Mouse (Mus musculus): ENCODE measurements around the gene Trim65.
"Not testable (repeated sequence)": the region's sequence is repeated elsewhere in the genome, so short reads cannot be mapped to it uniquely, and the experiment has no call there.

Gene Trim65

DNA sequence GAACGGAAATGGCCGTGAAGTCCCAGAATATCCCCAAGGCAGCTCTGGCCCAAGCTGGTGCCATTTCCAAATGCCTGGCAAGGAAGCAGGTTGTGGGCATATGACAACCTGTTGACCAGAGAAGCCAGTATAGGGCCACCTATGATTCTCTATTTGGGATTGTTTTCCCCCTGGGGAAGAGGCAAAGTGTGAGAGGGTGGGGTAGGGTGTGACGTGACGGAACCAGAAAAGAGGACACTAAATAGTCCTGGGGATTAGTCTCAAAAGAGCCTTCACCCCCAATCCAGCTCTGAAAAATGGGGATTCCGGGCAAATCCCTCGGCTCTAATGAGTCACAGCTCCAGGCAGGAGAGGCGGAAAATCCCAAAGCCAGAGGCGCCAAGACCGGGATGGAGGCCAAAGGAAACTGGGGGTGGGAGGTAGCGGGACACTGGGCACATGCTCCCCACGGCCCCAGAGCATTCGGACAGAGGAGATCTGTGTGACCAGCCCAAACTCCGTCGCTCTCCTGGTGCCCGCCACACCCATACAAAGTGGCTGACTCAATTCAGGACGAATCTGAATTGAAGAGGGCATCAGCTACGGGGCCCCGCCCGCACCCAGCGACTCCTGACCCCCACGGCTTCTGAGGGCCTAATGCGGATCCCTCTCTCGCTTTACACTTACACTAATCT is 22.3 kb downstream of the Trim65 start:
- DNase-seq: peak; percentile 77 to 82

DNA sequence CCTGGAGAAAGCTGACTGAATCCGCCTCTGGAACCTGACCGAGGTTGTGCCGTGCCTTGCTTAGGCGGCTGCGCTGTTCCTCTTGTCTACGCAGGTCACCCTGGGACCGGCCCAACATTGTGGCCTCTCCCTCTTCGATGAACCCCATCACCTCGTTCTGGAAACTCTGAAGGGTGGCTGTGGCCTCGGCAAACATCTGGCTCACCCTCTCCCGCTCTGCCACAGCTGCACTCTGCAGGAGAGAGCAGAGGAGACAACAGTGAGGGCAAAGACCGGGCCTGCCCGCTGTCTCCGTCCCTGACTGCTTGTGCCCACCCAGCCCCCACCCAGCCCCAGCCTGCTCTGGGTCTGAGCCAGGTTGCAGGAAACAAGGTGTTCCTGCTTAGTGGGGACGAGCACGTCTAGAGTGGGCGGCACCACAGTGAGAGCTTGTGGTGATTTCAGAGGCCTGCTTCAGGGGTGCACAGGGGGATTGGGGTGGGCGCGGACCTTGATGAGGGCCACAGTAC is 23.1 kb downstream of the Trim65 start:
- DNase-seq: peak; percentile 51 to 77

DNA sequence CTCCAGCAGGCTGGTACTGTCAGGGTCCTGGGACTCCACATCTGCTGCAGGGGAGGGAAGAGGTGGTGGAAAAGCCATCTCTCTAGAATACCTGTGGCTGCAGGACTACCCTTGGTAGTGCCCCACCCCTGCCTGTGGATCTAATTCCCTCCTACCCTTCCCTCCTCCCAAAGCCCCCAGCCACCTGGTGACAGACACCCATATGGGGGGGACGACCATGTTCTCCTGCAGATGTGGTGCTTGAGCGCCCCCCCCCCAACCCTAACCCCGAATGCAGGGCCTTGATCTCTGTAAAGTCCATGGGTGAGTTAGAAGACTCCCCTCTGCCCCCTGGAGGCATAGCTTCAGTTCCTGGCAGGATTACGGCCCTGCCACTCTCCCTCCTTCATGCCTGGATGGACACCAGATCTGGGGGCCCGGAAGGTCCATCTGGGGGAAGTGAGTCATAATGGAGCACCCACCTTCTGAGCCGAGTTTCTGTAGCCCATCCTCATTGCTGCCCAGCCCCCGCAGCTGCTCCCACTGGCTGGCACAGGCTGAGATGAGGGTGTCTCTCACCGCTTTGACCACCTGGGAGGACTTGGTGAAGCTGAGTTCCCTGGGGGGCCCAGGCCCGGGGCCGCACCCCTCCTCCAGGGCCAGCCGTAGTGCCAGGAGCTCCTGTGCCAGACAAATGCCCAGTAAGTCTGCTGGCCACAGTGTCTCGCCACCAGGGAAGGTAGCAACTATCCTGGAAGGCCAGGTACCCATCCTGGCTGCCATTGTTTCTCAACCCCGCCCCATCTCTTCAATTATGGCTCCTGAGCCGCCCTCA is 23.8 kb downstream of the Trim65 start:
- DNase-seq: peak in 1 of 2 experiments; percentile 70

DNA sequence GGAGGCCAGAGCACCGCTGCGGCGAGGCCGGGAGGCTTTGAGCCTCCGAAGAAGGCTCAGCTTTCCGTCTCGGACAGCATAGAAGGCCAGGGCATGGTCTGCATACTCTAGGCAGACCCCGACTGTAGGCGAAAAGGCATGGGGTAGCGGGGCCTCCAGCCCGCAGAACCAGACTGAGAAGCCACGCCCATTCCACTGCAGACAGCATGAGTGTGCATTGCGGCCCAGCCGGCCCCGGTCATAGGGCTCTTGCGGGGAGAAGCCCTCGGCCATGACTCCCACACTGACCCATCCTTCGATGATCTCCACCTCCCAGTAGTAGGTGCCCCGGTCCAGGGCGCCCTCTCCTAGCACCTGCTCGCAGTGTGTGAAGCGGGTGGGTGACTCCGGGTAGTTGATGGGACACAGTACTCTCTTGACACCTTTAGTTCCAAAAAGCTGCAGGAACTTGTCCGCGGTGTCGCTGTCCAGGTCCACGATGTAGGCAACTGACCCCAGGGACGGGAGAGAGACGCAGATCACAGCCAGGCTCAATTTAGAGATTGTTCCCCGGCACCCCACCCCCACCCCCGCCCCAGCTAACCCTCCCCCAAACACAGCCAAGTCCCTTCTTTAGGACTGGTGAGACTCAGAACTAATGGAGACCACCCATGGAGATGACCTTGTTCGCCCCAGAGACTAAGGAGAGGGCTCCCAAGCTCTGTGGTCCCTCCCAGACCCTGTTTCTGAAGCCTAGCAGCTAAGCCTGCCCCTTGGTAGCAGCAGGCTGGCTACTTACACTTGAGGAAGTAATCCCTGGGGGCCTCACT is 24.6 kb downstream of the Trim65 start:
- peak in 1 of 2 experiments; percentile 38 for DNase-seq

DNA sequence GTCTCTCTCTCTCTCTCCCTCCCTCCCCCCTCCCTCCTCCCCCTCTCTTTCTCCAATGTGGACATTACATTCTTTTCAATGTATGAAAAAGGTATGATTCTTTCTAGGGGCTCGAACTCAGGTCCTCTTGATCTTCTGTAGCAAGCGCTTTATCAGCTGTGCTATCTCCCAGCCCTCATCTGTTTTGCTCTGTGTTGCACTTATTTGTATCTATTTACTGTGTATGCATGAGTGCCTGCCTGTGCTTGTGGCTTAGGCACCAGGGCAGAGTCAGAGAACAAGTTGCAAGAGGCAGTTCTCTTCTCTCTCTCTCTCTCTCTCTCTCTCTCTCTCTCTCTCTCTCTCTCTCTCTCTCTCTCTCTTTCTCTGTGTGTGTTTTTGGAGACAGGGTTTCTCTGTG is 25.9 kb downstream of the Trim65 start:
- DNase-seq: peak in 1 of 2 experiments; percentile 35

DNA sequence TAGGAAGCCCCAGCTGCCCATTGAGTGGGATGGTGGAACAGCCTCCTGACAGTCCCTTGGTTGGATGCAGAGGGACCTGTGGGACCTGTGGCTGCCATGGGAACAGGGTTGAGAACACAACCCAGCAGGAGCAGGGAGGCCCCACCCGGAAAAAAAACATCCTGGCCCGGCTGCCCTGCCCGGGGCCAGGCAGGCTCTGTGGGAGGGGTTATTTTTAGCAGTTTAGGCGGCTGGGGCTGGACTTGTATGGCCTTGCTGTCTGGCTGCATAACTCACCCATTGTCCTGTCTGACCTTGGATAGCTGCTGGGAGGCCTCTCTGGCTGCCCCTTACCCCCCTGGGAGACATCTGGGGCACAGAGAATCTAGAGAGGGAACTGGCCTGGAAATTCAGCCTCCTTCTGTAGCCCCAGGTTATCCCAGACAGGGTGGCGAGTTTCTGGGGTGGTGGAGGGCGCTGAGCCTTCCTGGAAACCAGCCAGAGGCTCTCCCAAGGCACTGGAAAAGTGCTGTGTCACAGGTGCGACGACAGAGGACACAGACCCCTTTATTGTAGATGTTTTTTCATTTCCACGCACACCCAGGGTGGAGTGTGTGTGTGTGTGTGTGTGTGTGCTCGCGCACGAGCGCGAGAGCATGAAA is 26.8 kb downstream of the Trim65 start:
- DNase-seq: peak; percentile 84 to 95

DNA sequence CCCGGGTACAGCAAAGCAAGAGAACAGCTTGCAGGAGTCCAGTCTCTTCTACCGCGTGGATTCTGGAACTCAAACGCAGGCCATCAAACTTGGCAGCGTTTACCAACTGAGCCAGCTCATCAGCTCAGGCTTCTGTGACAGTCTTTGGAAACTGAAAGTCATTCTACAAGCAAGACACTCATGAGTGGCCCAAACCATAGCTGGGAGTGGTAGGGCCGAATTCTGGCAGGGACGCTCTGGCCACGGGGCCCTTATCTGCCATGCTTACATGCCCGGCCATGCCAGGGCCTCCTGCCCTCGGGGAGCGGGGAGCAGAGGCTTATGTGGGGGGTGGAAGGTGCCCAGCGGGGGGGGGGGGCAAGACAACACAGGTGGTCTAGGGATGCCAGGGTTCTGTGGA is 27.4 kb downstream of the Trim65 start:
- peak; percentile 30 to 40 for DNase-seq

DNA sequence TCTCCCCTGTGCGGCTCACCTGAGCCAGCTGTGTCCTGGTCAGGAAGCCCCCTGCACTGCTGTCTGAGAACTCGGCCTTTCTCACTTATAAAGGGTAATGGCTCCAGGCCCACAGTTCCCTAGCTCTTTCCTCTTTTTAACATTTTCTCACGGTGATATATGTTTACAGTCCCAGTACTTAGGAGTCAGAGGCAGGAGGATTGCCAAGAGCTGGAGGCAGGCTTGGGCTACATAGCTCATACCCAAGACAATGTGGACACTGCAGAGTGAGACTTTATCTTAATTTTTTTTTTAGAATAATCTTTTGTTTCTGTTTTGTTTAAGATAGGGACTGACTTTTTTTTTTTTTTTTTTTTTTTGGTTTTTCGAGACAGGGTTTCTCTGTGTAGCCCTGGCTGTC is 28.5 kb downstream of the Trim65 start:
- DNase-seq: no peak

DNA sequence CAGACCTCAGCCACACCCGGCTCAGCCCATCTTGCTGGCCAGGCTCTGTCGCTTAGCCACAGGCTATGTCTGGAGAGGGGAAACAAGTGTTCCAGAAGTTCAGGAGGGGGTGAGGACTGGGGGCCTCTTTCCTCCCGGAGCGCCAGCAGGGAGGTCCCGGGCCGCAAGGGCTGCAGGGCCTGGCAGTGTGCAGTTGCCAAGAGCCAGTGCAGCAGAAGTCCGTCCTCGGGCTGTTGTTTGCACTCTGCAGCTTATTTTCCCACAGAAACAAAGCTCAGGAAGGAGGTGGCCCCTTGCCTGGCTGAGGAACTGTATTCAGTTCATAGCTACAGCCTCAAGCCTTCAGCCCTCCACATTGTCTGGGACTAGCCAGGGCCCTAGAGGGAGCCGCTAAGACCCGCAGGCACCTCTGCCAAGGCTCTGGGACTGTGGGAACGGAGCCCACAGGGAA is 29.0 kb downstream of the Trim65 start:
- DNase-seq: peak; percentile 52 to 71

DNA sequence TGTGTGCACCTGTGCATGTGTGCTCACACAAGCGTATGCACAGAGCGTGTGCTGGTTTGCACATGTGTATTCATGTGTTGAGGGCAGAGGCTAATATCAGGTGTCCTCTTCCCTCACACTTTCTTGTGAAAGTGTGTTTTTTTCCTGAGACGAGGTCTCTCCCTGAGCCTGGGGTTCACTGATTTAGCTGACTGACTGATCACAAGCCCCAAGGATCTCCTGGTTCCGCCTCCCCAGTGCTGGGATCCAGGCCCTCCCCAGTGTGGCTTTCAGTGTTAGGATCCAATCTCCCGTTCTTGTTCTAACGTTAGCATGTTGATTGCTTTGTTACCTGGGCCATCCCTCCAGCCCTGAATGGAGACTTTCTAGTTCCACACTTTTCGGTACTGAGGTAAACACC is 30.1 kb downstream of the Trim65 start:
- peak in 1 of 2 experiments; percentile 42 for DNase-seq

DNA sequence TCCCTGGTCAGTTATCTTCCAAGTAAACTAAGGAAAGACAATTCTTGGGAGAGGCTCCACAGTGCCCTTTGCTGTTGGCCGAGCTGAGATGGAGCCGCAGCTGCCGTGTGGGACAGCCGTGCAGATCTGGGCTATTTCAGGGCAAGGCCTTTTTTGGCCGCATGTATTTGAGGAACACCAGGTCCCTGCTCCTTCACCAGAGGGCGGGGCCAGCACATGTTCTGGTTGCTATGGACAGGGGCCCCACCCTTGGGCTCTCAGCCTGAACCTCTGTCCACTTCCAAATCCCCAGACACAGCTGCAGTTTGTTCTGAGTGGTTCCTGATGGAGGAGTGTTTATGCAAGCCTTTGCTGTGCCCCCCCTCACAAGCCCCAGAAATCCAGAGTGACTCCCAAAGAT is 30.5 kb downstream of the Trim65 start:
- peak; percentile 81 to 87 for DNase-seq

DNA sequence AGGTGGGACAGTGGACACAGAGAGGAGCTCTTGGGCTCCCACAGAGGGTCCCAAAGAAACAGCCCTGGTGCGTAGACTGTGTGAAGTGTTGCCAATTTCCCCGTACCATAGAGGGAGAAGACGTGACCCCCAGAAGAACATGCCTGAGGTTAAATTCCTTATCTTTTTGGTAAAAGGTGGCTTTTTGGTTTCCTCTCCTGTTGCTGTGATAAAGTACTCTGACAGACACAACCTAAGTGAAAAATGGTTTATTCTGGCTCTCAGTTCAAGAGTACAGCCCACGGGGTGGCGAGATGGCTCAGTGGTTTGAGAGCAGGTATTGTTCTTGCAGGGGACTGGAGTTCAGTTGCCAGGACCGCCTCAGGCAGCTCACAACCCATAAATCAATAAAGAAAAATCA is 31.5 kb downstream of the Trim65 start:
- peak in 1 of 2 experiments; percentile 43 for DNase-seq

DNA sequence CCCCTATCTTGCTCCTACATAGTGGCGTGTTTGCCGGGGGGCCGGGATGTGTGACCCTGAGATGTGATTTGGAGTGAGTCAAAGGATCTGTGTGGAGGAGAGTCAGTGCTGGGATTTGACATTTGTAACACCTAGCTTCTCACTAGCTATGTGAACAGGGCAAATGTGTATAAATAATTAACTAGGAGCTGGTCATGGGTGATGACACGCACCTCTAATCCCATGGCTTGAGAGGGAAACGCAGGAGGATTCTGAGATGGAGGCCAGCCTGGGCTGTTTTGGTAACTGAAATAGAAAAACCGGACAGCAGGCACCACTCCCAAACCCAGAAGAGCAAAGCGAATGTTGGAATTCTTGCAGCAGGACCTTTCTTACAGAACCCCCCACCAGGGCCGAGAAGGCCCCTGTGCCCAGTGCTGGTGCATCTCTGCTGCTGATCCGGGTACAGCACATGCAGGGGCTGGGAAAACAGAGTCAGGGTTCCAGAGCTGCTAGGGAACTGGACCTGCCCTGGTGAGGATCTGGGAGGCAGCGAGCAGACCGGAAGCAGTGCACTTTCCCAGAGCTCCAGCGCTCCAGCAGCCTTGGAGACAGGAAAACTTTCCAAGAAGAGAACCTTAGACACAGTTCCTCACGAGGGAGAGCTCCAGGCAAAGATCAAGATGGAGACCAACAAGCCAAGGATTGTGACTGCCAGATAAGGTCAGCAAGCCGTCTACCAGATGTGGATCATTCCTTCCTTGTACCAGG is 32.0 kb downstream of the Trim65 start:
- DNase-seq: peak; percentile 71 to 79

DNA sequence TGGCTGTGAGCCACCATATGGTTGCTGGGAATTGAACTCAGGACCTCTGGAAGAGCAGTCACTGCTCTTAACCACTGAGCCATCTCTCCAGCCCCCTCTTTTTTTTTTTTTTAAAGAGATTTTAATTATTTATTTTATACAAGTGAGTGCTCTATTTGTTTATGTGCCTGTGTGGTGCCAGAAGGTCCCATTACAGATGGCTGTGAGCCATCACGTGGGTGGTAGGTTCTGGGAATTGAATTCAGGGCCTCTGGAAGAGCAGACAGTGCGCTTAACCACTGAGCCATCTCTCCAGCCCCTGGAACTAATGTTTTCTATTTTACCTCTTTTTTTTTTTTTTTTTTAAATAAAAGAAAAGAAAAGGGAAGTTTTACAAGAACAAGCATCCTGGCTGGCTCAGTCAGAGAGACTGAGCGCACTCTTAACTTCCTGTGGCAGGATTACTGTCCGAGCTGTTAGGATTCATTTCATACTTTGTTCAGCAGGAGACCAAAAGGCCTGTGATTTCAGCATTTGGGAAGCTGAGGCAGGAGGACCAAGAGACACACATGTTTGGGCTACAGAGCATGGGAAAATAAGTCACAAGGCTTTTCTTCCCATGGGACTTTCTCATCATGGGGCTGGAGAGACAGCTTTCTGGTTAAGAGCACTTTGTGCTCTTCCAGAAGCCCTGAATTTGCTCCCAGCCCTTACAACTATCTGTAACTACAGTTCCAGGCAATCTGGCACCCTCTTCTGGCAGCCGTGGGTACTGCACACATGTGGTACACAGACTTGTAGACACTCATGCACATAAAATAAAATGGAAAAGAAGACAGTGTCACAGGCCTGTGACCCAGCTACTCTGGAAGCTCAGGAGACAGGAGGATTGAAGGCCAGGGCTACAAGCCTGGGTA is 34.5 kb downstream of the Trim65 start:
- peak in 1 of 2 experiments; percentile 66 for DNase-seq

DNA sequence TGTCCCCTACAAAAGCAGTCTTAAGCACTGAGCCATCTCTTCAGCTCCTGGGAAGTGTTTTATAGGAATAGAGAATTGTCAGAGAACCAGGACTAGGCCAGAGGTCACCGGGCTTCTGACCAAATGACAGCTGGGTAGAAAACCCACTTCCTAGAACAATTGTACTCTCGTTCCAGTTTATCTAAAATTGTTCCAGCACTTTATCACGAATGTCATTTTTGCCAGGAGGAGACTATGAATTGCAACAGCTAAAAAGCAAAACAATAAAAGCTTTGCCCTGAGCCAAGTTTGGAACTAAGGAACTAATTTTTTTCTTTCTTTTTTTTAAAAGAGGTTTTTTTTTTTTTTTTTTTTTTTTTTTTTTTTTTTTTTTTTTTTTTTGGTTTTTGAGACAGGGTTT is 35.4 kb downstream of the Trim65 start:
- peak; percentile 81 to 88 for DNase-seq

DNA sequence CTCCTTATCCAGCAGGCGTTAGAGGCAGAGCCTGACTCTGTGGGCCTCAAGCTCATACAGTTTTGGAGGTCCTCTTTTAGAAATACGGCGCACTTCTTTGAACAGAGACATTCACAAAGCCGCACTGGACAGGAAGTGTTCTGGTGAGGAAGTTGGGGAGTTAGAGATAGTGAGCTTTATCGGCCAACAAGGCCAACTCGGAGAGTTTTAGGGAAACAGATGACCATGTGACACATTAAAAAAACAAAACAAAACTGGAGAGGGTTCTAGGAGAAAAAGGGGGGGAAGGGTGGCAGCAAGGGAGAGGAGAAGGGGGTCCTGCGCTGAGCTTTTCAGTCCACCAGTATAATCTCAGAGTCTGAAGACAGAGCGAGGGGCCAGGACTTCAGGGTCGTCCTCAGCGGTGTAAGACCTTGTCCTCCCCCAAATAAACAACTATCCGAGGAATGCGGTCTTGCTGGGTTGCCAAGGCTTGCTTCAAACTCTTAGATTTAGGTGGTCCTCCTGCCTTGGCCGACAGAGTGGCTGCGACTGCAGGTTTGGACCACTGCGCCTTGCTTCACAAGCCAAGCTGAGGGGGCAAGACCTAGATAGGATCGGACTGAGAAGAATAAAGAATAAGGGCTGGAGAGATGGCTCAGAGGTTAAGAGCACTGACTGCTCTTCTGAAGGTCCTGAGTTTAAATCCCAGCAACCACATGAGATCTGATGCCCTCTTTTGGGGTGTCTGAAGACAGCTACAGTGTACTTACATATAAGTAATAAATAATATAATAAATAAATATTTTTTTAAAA is 37.0 kb downstream of the Trim65 start:
- DNase-seq: no peak

DNA sequence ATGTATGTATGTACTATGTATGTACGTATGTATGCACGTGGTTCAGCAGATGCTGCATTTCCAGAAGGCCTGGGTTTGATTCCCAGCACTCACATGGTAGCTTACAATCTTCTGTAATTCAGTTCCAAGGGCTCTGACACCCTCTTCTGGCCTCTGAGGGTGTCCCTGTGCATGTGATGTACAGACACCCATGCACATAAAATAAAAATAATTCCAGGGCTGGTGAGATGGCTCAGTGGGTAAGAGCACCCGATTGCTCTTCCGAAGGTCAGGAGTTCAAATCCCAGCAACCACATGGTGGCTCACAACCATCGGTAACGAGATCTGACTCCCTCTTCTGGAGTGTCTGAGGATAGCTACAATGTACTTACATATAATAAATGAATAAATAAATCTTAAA is 38.0 kb downstream of the Trim65 start:
- DNase-seq: not testable (repeated sequence)

DNA sequence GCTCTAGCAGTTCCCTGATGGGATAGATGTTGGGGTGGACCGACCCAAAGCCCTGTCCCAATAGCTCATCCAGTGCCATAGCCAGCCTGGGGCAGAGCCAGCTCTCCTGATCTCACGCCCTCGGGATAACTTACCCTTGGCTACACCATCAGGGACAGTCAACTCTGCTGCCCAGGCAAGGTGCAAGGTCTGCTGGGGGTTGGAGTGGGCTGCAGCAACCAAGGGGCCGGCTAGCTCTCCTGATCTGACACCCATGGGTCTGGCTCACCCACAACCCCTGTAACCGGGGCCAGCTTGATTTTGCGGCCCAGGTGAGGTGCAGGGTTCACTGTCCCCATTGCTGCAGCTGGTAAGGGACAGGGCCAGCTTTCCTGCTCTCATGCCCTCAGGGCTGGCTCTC is 39.3 kb downstream of the Trim65 start:
- no peak for DNase-seq

DNA sequence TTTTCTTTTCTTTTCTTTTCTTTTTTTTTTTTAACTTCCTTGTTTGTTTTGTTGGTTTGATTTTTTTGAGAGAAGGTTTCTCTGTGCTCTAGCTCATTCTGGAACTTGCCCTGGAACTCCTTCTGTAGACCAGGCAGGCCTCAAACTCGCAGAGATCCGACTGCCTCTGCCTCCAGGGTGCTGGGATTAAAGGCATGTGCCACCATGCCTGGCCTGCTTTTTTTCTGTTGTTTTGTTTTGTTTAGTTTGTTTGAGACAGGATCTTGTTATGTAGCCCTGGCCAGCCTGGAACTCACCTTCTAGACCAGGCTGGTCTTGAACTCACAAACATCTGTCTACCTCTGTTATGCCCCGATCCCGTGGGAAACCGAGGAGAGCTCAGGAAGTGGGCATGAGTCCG is 41.4 kb downstream of the Trim65 start:
- no peak for DNase-seq

All from kidney, postnatal 36 days (tissue).